Mouse (Mus musculus) E14TG2a.4 (cell line): ENCODE measurements at regions not wholly inside any gene's neighbourhood (a gene's known extent, or its start where the extent isn't known, plus 50 kb on each side); places are given as distances from the start of the nearest gene placed in this dataset.

Experiments used
- CTCF ChIP-seq: conservative IDR thresholded peaks from 2 replicates; pipeline ENCODE4 v1.5.1; 2014; ENCODE audit warnings: low read length
- NANOG ChIP-seq: IDR thresholded peaks from 2 replicates; pipeline ENCODE4 v1.6.1; 2014; ENCODE audit warnings: borderline replicate concordance, low read length, mixed read lengths
- POU5F1 ChIP-seq: IDR thresholded peaks from 2 replicates; pipeline ENCODE4 v1.6.1; 2014; ENCODE audit warnings: low read length, borderline replicate concordance

- no peak for TF ChIP-seq CTCF
- TF ChIP-seq NANOG = no peak
- no peak for TF ChIP-seq POU5F1
These were observed 96.2 kb downstream of the D16Ertd472e start for GRCm38 (mm10) chr16:78480261-78480660.
